Mouse (Mus musculus) bone marrow macrophage, adult 2 months (primary cell): ENCODE results near the gene Supt3.

Experiments used
- CTCF ChIP-seq: IDR thresholded peaks from 2 replicates; pipeline ENCODE4 v1.5.1; 2012; ENCODE audit warnings: low read depth, mild to moderate bottlenecking, low read length, moderate library complexity
- POLR2A ChIP-seq: IDR thresholded peaks from 2 replicates; pipeline ENCODE4 v1.6.1; 2012; ENCODE audit warnings: mild to moderate bottlenecking, low read depth, low read length, borderline replicate concordance

GRCm38 (mm10) chr17:44734501-44735222 is 42.3 kb upstream of the Supt3 start:
- TF ChIP-seq CTCF (no peak), POLR2A (no peak)
